Mouse (Mus musculus): ENCODE data around the gene Pcf11. TPM values are rescaled to one million over a fixed set of nuclear protein-coding genes. Genes with fewer than 3 reads are reported as not detected.
A peak's percentile ranks its signal among the peaks of the same experiment; 100 is the strongest.

Pcf11 gene
- polyA plus RNA-seq, 1 experiment = 33.7 TPM

- no peak overlapping the region for H3K4me3 ChIP-seq (ENCODE audit: insufficient read depth, low read length)
- H3K27ac ChIP-seq (ENCODE audit: insufficient read depth, low read length) = no peak overlapping the region
- no peaks in the 10 kb centered on the region for H3K4me1 ChIP-seq (ENCODE audit: control insufficient read depth, insufficient read depth, low read length)
- no peak for TF ChIP-seq POLR2A (IDR thresholded peaks at IDR 0.05; ENCODE audit: low read depth, low read length)
- TF ChIP-seq CTCF (IDR thresholded peaks at IDR 0.05; ENCODE audit: borderline replicate concordance, insufficient read depth, low read length) = no peak
Observed at GRCm38 (mm10) chr7:92688299-92688669, 18.6 kb upstream of the Pcf11 start.

GRCm38 (mm10) chr7:92687556-92688298 lies 18.0 kb upstream of the Pcf11 start:
- Histone ChIP-seq H3K27ac (ENCODE audit: insufficient read depth, low read length) (no peak overlapping the region), H3K4me1 (ENCODE audit: control insufficient read depth, insufficient read depth, low read length) (no peaks in the 10 kb centered on the region), H3K4me3 (ENCODE audit: insufficient read depth, low read length) (no peak overlapping the region)
- TF ChIP-seq POLR2A (IDR thresholded peaks at IDR 0.05; ENCODE audit: low read depth, low read length) = no peak
- no peak for TF ChIP-seq CTCF (IDR thresholded peaks at IDR 0.05; ENCODE audit: borderline replicate concordance, insufficient read depth, low read length)

- no peaks in the 10 kb centered on the region for H3K4me1 ChIP-seq (ENCODE audit: control insufficient read depth, insufficient read depth, low read length)
- TF ChIP-seq CTCF (IDR thresholded peaks at IDR 0.05; ENCODE audit: borderline replicate concordance, insufficient read depth, low read length) (no peak), POLR2A (IDR thresholded peaks at IDR 0.05; ENCODE audit: low read depth, low read length) (no peak)
- no peak overlapping the region for H3K27ac ChIP-seq (ENCODE audit: insufficient read depth, low read length)
- no peak overlapping the region for H3K4me3 ChIP-seq (ENCODE audit: insufficient read depth, low read length)
Observed at GRCm38 (mm10) chr7:92677346-92677745, 7.6 kb upstream of the Pcf11 start.

- 0 out of 2 replicates have a peak, but pooled peaks cover 2% of the 10 kb centered on the region for H3K4me1 ChIP-seq (ENCODE audit: control insufficient read depth, insufficient read depth, low read length)
- H3K4me3 ChIP-seq (ENCODE audit: insufficient read depth, low read length) = no peak overlapping the region
- TF ChIP-seq POLR2A (IDR thresholded peaks at IDR 0.05; ENCODE audit: low read depth, low read length) (no peak), CTCF (IDR thresholded peaks at IDR 0.05; ENCODE audit: borderline replicate concordance, insufficient read depth, low read length) (no peak)
- no peak overlapping the region for H3K27ac ChIP-seq (ENCODE audit: insufficient read depth, low read length)
Observed at GRCm38 (mm10) chr7:92675131-92675530, 5.4 kb upstream of the Pcf11 start.

GRCm38 (mm10) chr7:92668791-92669506 lies 785 bp downstream of the Pcf11 start:
- no peak for TF ChIP-seq CTCF (IDR thresholded peaks at IDR 0.05; ENCODE audit: borderline replicate concordance, insufficient read depth, low read length)
- TF ChIP-seq POLR2A (IDR thresholded peaks at IDR 0.05; ENCODE audit: low read depth, low read length) = peak; percentile 38
- Histone ChIP-seq H3K4me3 (ENCODE audit: insufficient read depth, low read length) (peak overlapping the region; percentile 84), H3K4me1 (ENCODE audit: control insufficient read depth, insufficient read depth, low read length) (peaks cover 6% of the 10 kb centered on the region; the same call in 1 of the 2 replicates), H3K27ac (ENCODE audit: insufficient read depth, low read length) (peak overlapping the region; percentile 29)

- Histone ChIP-seq H3K4me1 (ENCODE audit: control insufficient read depth, insufficient read depth, low read length) (peaks cover 6% of the 10 kb centered on the region; the same call in 1 of the 2 replicates), H3K4me3 (ENCODE audit: insufficient read depth, low read length) (peak overlapping the region; percentile 28), H3K27ac (ENCODE audit: insufficient read depth, low read length) (no peak overlapping the region)
- no peak for TF ChIP-seq CTCF (IDR thresholded peaks at IDR 0.05; ENCODE audit: borderline replicate concordance, insufficient read depth, low read length)
- TF ChIP-seq POLR2A (IDR thresholded peaks at IDR 0.05; ENCODE audit: low read depth, low read length) = no peak
Observed at GRCm38 (mm10) chr7:92666274-92666820, 3.4 kb downstream of the Pcf11 start.

- H3K4me1 ChIP-seq (ENCODE audit: control insufficient read depth, insufficient read depth, low read length) = no peaks in the 10 kb centered on the region
- no peak overlapping the region for H3K4me3 ChIP-seq (ENCODE audit: insufficient read depth, low read length)
- H3K27ac ChIP-seq (ENCODE audit: insufficient read depth, low read length) = no peak overlapping the region
- TF ChIP-seq CTCF (IDR thresholded peaks at IDR 0.05; ENCODE audit: borderline replicate concordance, insufficient read depth, low read length) = no peak
- no peak for TF ChIP-seq POLR2A (IDR thresholded peaks at IDR 0.05; ENCODE audit: low read depth, low read length)
Observed at GRCm38 (mm10) chr7:92658050-92658449, 11.7 kb downstream of the Pcf11 start.

- H3K4me3 ChIP-seq (ENCODE audit: insufficient read depth, low read length) = no peak overlapping the region
- H3K4me1 ChIP-seq (ENCODE audit: control insufficient read depth, insufficient read depth, low read length) = no peaks in the 10 kb centered on the region
- TF ChIP-seq CTCF (IDR thresholded peaks at IDR 0.05; ENCODE audit: borderline replicate concordance, insufficient read depth, low read length) = no peak
- TF ChIP-seq POLR2A (IDR thresholded peaks at IDR 0.05; ENCODE audit: low read depth, low read length) = no peak
- no peak overlapping the region for H3K27ac ChIP-seq (ENCODE audit: insufficient read depth, low read length)
Observed at GRCm38 (mm10) chr7:92656386-92656785, 13.3 kb downstream of the Pcf11 start.

- TF ChIP-seq POLR2A (IDR thresholded peaks at IDR 0.05; ENCODE audit: low read depth, low read length) (no peak), CTCF (IDR thresholded peaks at IDR 0.05; ENCODE audit: borderline replicate concordance, insufficient read depth, low read length) (no peak)
Observed at GRCm38 (mm10) chr7:92653329-92653728, 16.4 kb downstream of the Pcf11 start.

GRCm38 (mm10) chr7:92647790-92648189 lies 21.9 kb downstream of the Pcf11 start:
- Histone ChIP-seq H3K27ac (ENCODE audit: insufficient read depth, low read length) (no peak overlapping the region), H3K4me3 (ENCODE audit: insufficient read depth, low read length) (no peak overlapping the region), H3K4me1 (ENCODE audit: control insufficient read depth, insufficient read depth, low read length) (no peaks in the 10 kb centered on the region)
- no peak for TF ChIP-seq POLR2A (IDR thresholded peaks at IDR 0.05; ENCODE audit: low read depth, low read length)
- TF ChIP-seq CTCF (IDR thresholded peaks at IDR 0.05; ENCODE audit: borderline replicate concordance, insufficient read depth, low read length) = no peak

More at GRCm38 (mm10) chr7:92653329-92653728, 16.4 kb downstream of the Pcf11 start:
- no peaks in the 10 kb centered on the region for H3K4me1 ChIP-seq (ENCODE audit: control insufficient read depth, insufficient read depth, low read length)
- no peak overlapping the region for H3K27ac ChIP-seq (ENCODE audit: insufficient read depth, low read length)
- H3K4me3 ChIP-seq (ENCODE audit: insufficient read depth, low read length) = no peak overlapping the region

Measured in embryonic fibroblast, embryonic 13.5 days (primary cell).